Mouse (Mus musculus): ENCODE measurements around the gene Fam25c. TPM values are rescaled to one million over a fixed set of nuclear protein-coding genes. Genes with fewer than 3 reads are reported as not detected.

Fam25c gene
- total and polyA plus RNA-seq, 3 experiments: not detected

- Histone ChIP-seq H3K9me3 (replicated peaks; ENCODE audit: low read length) (no peaks in the 10 kb centered on the region), H3K4me3 (replicated peaks in 1 of 3; ENCODE audit: low read depth in 2 of 3, low read length in 2 of 3, poor library complexity in 1 of 3) (no peak overlapping the region), H3K4me1 (ENCODE audit: control insufficient read depth in 1 of 2, insufficient read depth in 2 of 2) (no peaks in the 10 kb centered on the region), H3K4me2 (ENCODE audit: insufficient read depth, low read depth, poor library complexity, severe bottlenecking) (no peak overlapping the region), H3K79me2 (replicated peaks; ENCODE audit: control insufficient read depth, extremely low read depth, insufficient read depth, poor library complexity, severe bottlenecking) (no peaks in the 10 kb centered on the region), H3K27me3 (replicated peaks) (no peaks in the 10 kb centered on the region), H3K36me3 (replicated peaks in 1 of 2; ENCODE audit: control insufficient read depth in 1 of 2, insufficient read depth in 1 of 2, low read length in 1 of 2) (no peaks in the 10 kb centered on the region), H3K27ac (ENCODE audit: insufficient read depth, low read depth) (no peak overlapping the region), H3K9ac (ENCODE audit: insufficient read depth, low read depth) (no peak overlapping the region)
- no peak for TF ChIP-seq JUN (IDR thresholded peaks at IDR 0.05; ENCODE audit: insufficient read depth, low read depth, low read length)
- peak; percentile 73 for TF ChIP-seq SMC3 (IDR thresholded peaks at IDR 0.05; ENCODE audit: low read depth, low read length)
- no peak for TF ChIP-seq MYC (IDR thresholded peaks at IDR 0.05; ENCODE audit: low read depth, low read length)
- TF ChIP-seq CHD1 (IDR thresholded peaks at IDR 0.05; ENCODE audit: low read depth, low read length): no peak
- peak; percentile 61 for TF ChIP-seq RAD21 (IDR thresholded peaks at IDR 0.05; ENCODE audit: low read depth, low read length)
- TF ChIP-seq CTCF (conservative IDR thresholded peaks at IDR 0.05 in 1 of 2, IDR thresholded peaks at IDR 0.05 in 1 of 2; ENCODE audit: low read depth in 2 of 2, low read length in 2 of 2): peak; percentile 66 to 77
- no peak for TF ChIP-seq JUND (conservative IDR thresholded peaks at IDR 0.05; ENCODE audit: low read depth, low read length)
- dilution Hi-C loops (cut with MboI; ENCODE audit: extremely low pct_ligation_motif_present, extremely low pct_unique_long_range_greater_than_20kb, low sequenced_read_pairs): no loop called here
- in situ Hi-C loops (cut with MboI; ENCODE audit: low pct_ligation_motif_present, low pct_unique_long_range_greater_than_20kb, low sequenced_read_pairs): loop anchor here (10.0 kb wide), 2 partner anchors 192 to 288 kb away; partner anchors contain the start of gene Anxa8
- DNase-seq (ENCODE audit: extremely low read depth): peak; percentile 34
Measured at GRCm38 (mm10) chr14:34372646-34373045, 17.4 kb upstream of the Fam25c start.

- Histone ChIP-seq H3K79me2 (replicated peaks; ENCODE audit: control insufficient read depth, extremely low read depth, insufficient read depth, poor library complexity, severe bottlenecking) (no peaks in the 10 kb centered on the region), H3K27ac (ENCODE audit: insufficient read depth, low read depth) (no peak overlapping the region), H3K9ac (ENCODE audit: insufficient read depth, low read depth) (no peak overlapping the region), H3K4me1 (ENCODE audit: control insufficient read depth in 1 of 2, insufficient read depth in 2 of 2) (no peaks in the 10 kb centered on the region), H3K36me3 (replicated peaks in 1 of 2; ENCODE audit: control insufficient read depth in 1 of 2, insufficient read depth in 1 of 2, low read length in 1 of 2) (no peaks in the 10 kb centered on the region), H3K9me3 (replicated peaks; ENCODE audit: low read length) (no peaks in the 10 kb centered on the region), H3K27me3 (replicated peaks) (no peaks in the 10 kb centered on the region), H3K4me3 (replicated peaks in 1 of 3; ENCODE audit: low read depth in 2 of 3, low read length in 2 of 3, poor library complexity in 1 of 3) (no peak overlapping the region), H3K4me2 (ENCODE audit: insufficient read depth, low read depth, poor library complexity, severe bottlenecking) (no peak overlapping the region)
- no peak for DNase-seq (ENCODE audit: extremely low read depth)
- TF ChIP-seq ZC3H11A (IDR thresholded peaks at IDR 0.05; ENCODE audit: low read depth, low read length) (no peak), RAD21 (IDR thresholded peaks at IDR 0.05; ENCODE audit: low read depth, low read length) (no peak), JUND (conservative IDR thresholded peaks at IDR 0.05; ENCODE audit: low read depth, low read length) (no peak), TCF12 (IDR thresholded peaks at IDR 0.05; ENCODE audit: low read depth, low read length) (no peak), NELFE (IDR thresholded peaks at IDR 0.05; ENCODE audit: low read depth, low read length) (no peak), MAZ (IDR thresholded peaks at IDR 0.05; ENCODE audit: low read depth, low read length) (no peak), ZNF384 (IDR thresholded peaks at IDR 0.05; ENCODE audit: low read depth, low read length) (no peak), BHLHE40 (IDR thresholded peaks at IDR 0.05; ENCODE audit: low read depth, low read length) (no peak), USF1 (IDR thresholded peaks at IDR 0.05; ENCODE audit: low read depth, low read length) (no peak), ETS1 (conservative IDR thresholded peaks at IDR 0.05; ENCODE audit: low read depth, low read length) (no peak), PAX5 (IDR thresholded peaks at IDR 0.05; ENCODE audit: low read length) (no peak), MAX (IDR thresholded peaks at IDR 0.05; ENCODE audit: low read length) (no peak), EP300 (IDR thresholded peaks at IDR 0.05; ENCODE audit: low read length) (no peak), MXI1 (IDR thresholded peaks at IDR 0.05; ENCODE audit: low read depth, low read length) (no peak), ZKSCAN1 (IDR thresholded peaks at IDR 0.05; ENCODE audit: borderline replicate concordance, low read depth, low read length) (no peak), NRF1 (IDR thresholded peaks at IDR 0.05; ENCODE audit: low read depth, low read length) (no peak), CHD2 (IDR thresholded peaks at IDR 0.05; ENCODE audit: low read length) (no peak), POLR2A (IDR thresholded peaks at IDR 0.05; ENCODE audit: low read depth, low read length) (no peak), MAFK (IDR thresholded peaks at IDR 0.05; ENCODE audit: insufficient replicate concordance, low read length) (no peak), CHD1 (IDR thresholded peaks at IDR 0.05; ENCODE audit: low read depth, low read length) (no peak)
- dilution Hi-C loops (cut with MboI; ENCODE audit: extremely low pct_ligation_motif_present, extremely low pct_unique_long_range_greater_than_20kb, low sequenced_read_pairs): no loop called here
- in situ Hi-C loops (cut with MboI; ENCODE audit: low pct_ligation_motif_present, low pct_unique_long_range_greater_than_20kb, low sequenced_read_pairs): loop anchor here (10.0 kb wide), 2 partner anchors 193 to 287 kb away; partner anchors contain the start of gene Anxa8
Measured at GRCm38 (mm10) chr14:34371763-34372162, 16.5 kb upstream of the Fam25c start.
